Mouse (Mus musculus) adrenal gland, adult 8-10 months (tissue): Measurements from ENCODE around the gene Gm20388. TPM values are rescaled to one million over a fixed set of nuclear protein-coding genes. Genes with fewer than 3 reads are reported as not detected.
"Not testable (repeated sequence)": the region's sequence is repeated elsewhere in the genome, so short reads cannot be mapped to it uniquely, and the experiment has no call there.

Experiments used
- DNase-seq: peaks from one replicate; pipeline ENCODE4 v3.0.0; 2022
- total RNA-seq, 4 experiments: library from RNA; stranded (reverse); gene quantifications; 2 replicates each; pipeline ENCODE4 v1.2.4; 2022

Gene Gm20388
- total RNA-seq, 4 experiments from 2014 or later: 1.7 to 16.9 (median 5.8) TPM

- no peak for DNase-seq
Measured at GRCm38 (mm10) chr8:123504591-123505195, 3594.1 kb downstream of the Gm20388 start.

- DNase-seq: no peak
Measured at GRCm38 (mm10) chr8:123505267-123505666, 3594.6 kb downstream of the Gm20388 start.

GRCm38 (mm10) chr8:123505695-123506094 is 3595.1 kb downstream of the Gm20388 start:
- DNase-seq: no peak

- no peak for DNase-seq
Measured at GRCm38 (mm10) chr8:123507153-123507552, 3596.5 kb downstream of the Gm20388 start.

- DNase-seq: no peak
Measured at GRCm38 (mm10) chr8:123510819-123511218, 3600.2 kb downstream of the Gm20388 start.

- DNase-seq: no peak
Measured at GRCm38 (mm10) chr8:123514136-123514535, 3603.5 kb downstream of the Gm20388 start.

GRCm38 (mm10) chr8:123514781-123515539 is 3604.3 kb downstream of the Gm20388 start, which contains the start of gene Dbndd1:
Gene Dbndd1, minus strand, starts transcription at chr8:123515463.
- no peak for DNase-seq

GRCm38 (mm10) chr8:123515540-123515897 is 3604.9 kb downstream of the Gm20388 start:
- DNase-seq: no peak

- DNase-seq: peak; percentile 85
Measured at GRCm38 (mm10) chr8:123516596-123516995, 3606.0 kb downstream of the Gm20388 start.

GRCm38 (mm10) chr8:123518172-123518571 is 3607.5 kb downstream of the Gm20388 start:
- no peak for DNase-seq

GRCm38 (mm10) chr8:123518667-123519066 is 3608.0 kb downstream of the Gm20388 start, which contains the start of gene Gas8:
Gene Gas8, plus strand, starts transcription at chr8:123518834.
- DNase-seq: peak; percentile 89

GRCm38 (mm10) chr8:123520048-123520447 is 3609.4 kb downstream of the Gm20388 start:
- not testable (repeated sequence) for DNase-seq

GRCm38 (mm10) chr8:123527720-123528489 is 3617.3 kb downstream of the Gm20388 start:
- DNase-seq: no peak

GRCm38 (mm10) chr8:123536242-123536989 is 3625.8 kb downstream of the Gm20388 start:
- no peak for DNase-seq

GRCm38 (mm10) chr8:123536990-123537380 is 3626.3 kb downstream of the Gm20388 start:
- no peak for DNase-seq

- DNase-seq: not testable (repeated sequence)
Measured at GRCm38 (mm10) chr8:123537641-123538040, 3627.0 kb downstream of the Gm20388 start.

- not testable (repeated sequence) for DNase-seq
Measured at GRCm38 (mm10) chr8:123564221-123564620, 3653.6 kb downstream of the Gm20388 start.

GRCm38 (mm10) chr8:123575386-123575785 is 3664.7 kb downstream of the Gm20388 start:
- DNase-seq: not testable (repeated sequence)

GRCm38 (mm10) chr8:123600666-123601172 is 3690.1 kb downstream of the Gm20388 start:
- peak; percentile 49 for DNase-seq

- DNase-seq: not testable (repeated sequence)
Measured at GRCm38 (mm10) chr8:123601457-123601856, 3690.8 kb downstream of the Gm20388 start.

GRCm38 (mm10) chr8:123612652-123613051 is 3702.0 kb downstream of the Gm20388 start:
- not testable (repeated sequence) for DNase-seq

- not testable (repeated sequence) for DNase-seq
Measured at GRCm38 (mm10) chr8:123623523-123623922, 3712.9 kb downstream of the Gm20388 start.
